Mouse (Mus musculus): ENCODE results near the gene Sv2a. TPM values are rescaled to one million over a fixed set of nuclear protein-coding genes. Genes with fewer than 3 reads are reported as not detected.
"Not testable (repeated sequence)": the region's sequence is repeated elsewhere in the genome, so short reads cannot be mapped to it uniquely, and the experiment has no call there.

Gene Sv2a
- polyA plus RNA-seq, 1 experiment = 6.2 TPM

GRCm38 (mm10) chr3:96170976-96171545 lies 9.9 kb upstream of the Sv2a start:
- WGBS = 55% methylated on average over 10 of the region's 10 CpGs
- H3K4me1 ChIP-seq (ENCODE audit: control insufficient read depth, insufficient read depth, low read length) = peaks cover 2% of the 10 kb centered on the region
- TF ChIP-seq CTCF (IDR thresholded peaks at IDR 0.05; ENCODE audit: control insufficient read depth, insufficient read depth, low read length) (no peak), POLR2A (IDR thresholded peaks at IDR 0.05; ENCODE audit: borderline replicate concordance, control insufficient read depth, low read depth, low read length) (no peak)
- no peak overlapping the region for H3K4me3 ChIP-seq (replicated peaks; ENCODE audit: control insufficient read depth, low read depth, low read length)
- H3K27ac ChIP-seq (ENCODE audit: control insufficient read depth, insufficient read depth, low read depth, low read length, poor library complexity) = no peak overlapping the region

- peak overlapping the region; percentile 80 for H3K4me3 ChIP-seq (replicated peaks; ENCODE audit: control insufficient read depth, low read depth, low read length)
- 17% methylated on average over 18 of the region's 18 CpGs for WGBS
- peak overlapping the region; percentile 97 for H3K27ac ChIP-seq (ENCODE audit: control insufficient read depth, insufficient read depth, low read depth, low read length, poor library complexity)
- no peak for TF ChIP-seq CTCF (IDR thresholded peaks at IDR 0.05; ENCODE audit: control insufficient read depth, insufficient read depth, low read length)
- no peak for TF ChIP-seq POLR2A (IDR thresholded peaks at IDR 0.05; ENCODE audit: borderline replicate concordance, control insufficient read depth, low read depth, low read length)
- H3K4me1 ChIP-seq (ENCODE audit: control insufficient read depth, insufficient read depth, low read length) = peaks cover 2% of the 10 kb centered on the region
Measured at GRCm38 (mm10) chr3:96171583-96172196, 9.3 kb upstream of the Sv2a start.

DNA sequence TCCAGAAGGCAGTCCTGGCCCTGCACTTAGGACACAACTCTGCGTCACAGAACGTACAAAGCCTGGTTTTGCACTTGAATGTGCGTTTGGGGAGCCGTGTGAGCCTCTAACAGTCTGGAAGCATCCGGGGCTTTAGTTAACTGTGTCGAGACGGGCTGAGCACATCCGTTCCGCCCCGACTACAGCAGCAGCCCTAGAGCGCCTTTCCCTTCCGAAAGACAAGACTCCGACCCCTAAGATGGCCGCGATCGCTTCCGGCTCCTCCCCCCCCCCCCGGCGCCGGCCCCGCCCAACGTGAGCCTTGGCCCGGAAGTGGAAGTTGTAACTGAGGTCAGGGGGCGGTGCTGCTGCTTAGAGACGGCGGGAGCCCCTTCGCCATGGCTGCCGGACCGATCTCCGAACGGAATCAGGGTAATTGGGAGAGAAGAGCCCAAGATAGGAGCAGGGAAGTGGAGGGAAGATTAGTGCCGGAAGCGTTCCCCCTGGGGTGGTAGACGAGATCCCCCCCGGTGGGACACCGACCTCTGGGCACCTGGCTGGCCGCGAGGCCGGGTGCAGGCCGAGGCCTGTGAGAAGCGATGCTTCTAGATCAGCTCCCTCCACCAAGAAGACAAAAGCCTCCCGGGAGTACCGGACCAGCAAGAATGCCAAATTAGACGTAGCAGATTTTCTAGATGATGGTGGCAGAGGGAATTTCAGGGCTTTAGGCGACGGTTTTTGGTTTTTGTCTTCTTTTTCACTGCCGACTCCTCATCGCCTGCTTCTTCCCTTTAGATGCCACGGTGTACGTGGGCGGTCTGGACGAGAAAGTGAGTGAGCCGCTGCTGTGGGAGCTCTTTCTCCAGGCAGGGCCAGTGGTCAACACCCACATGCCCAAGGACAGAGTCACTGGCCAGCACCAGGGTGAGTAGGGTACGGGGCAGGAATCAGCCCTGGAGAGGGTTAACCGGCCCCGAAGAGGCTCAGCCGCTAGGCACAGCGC lies 8.5 kb upstream of the Sv2a start, which contains the start of gene Sf3b4:
Gene Sf3b4 (plus strand): TSS at position 136 of the 982 bp plus-strand sequence.
- Histone ChIP-seq H3K4me3 (replicated peaks; ENCODE audit: control insufficient read depth, low read depth, low read length) (peak within 1 kb of the TSS; percentile 80), H3K4me1 (ENCODE audit: control insufficient read depth, insufficient read depth, low read length) (peaks cover 2% of the 10 kb centered on the region), H3K27ac (ENCODE audit: control insufficient read depth, insufficient read depth, low read depth, low read length, poor library complexity) (peak within 1 kb of the TSS; percentile 97)
- under 1% methylated on average over 58 of the region's 58 CpGs for WGBS
- TF ChIP-seq POLR2A (IDR thresholded peaks at IDR 0.05; ENCODE audit: borderline replicate concordance, control insufficient read depth, low read depth, low read length) (peak; percentile 95; the same call in 1 of the 2 replicates), CTCF (IDR thresholded peaks at IDR 0.05; ENCODE audit: control insufficient read depth, insufficient read depth, low read length) (no peak)

- H3K4me1 ChIP-seq (ENCODE audit: control insufficient read depth, insufficient read depth, low read length) = peaks cover 2% of the 10 kb centered on the region
- peak overlapping the region; percentile 69 for H3K4me3 ChIP-seq (replicated peaks; ENCODE audit: control insufficient read depth, low read depth, low read length)
- WGBS = 49% methylated on average over 7 of the region's 7 CpGs
- TF ChIP-seq POLR2A (IDR thresholded peaks at IDR 0.05; ENCODE audit: borderline replicate concordance, control insufficient read depth, low read depth, low read length) (no peak), CTCF (IDR thresholded peaks at IDR 0.05; ENCODE audit: control insufficient read depth, insufficient read depth, low read length) (no peak)
- H3K27ac ChIP-seq (ENCODE audit: control insufficient read depth, insufficient read depth, low read depth, low read length, poor library complexity) = no peak overlapping the region
Measured at GRCm38 (mm10) chr3:96173185-96173584, 7.8 kb upstream of the Sv2a start.

- not testable (repeated sequence) for H3K4me1 ChIP-seq (ENCODE audit: control insufficient read depth, insufficient read depth, low read length); H3K4me3 ChIP-seq (replicated peaks; ENCODE audit: control insufficient read depth, low read depth, low read length); H3K27ac ChIP-seq (ENCODE audit: control insufficient read depth, insufficient read depth, low read depth, low read length, poor library complexity)
- WGBS = 87% methylated on average over 4 of the region's 4 CpGs
Measured at GRCm38 (mm10) chr3:96174042-96174441, 6.9 kb upstream of the Sv2a start.

- Histone ChIP-seq H3K27ac (ENCODE audit: control insufficient read depth, insufficient read depth, low read depth, low read length, poor library complexity) (no peak overlapping the region), H3K4me3 (replicated peaks; ENCODE audit: control insufficient read depth, low read depth, low read length) (no peak overlapping the region), H3K4me1 (ENCODE audit: control insufficient read depth, insufficient read depth, low read length) (peaks cover 2% of the 10 kb centered on the region)
- no peak for TF ChIP-seq CTCF (IDR thresholded peaks at IDR 0.05; ENCODE audit: control insufficient read depth, insufficient read depth, low read length)
- no peak for TF ChIP-seq POLR2A (IDR thresholded peaks at IDR 0.05; ENCODE audit: borderline replicate concordance, control insufficient read depth, low read depth, low read length)
- WGBS = 94% methylated on average over 6 of the region's 6 CpGs
Measured at GRCm38 (mm10) chr3:96175251-96175650, 5.7 kb upstream of the Sv2a start.

DNA sequence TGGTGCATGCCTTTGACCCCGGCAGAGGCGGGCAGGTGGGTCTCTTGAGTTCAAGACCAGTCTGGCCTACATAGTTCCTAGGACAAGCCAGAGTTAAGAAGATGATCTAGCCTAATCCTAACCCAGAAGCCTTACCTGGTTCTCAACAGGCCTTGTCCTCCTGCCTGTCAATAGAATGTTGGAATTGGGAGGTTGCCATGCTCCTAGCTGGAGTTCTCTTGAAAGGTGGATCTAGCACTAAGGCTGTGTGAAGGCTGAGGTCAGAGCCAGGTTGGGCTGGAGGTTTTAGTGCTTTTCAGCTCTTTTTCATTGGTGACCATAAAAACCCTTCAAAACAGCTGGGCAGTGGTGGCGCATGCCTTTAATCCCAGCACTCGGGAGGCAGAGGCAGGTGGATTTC lies 2.5 kb upstream of the Sv2a start:
- no peak for TF ChIP-seq POLR2A (IDR thresholded peaks at IDR 0.05; ENCODE audit: borderline replicate concordance, control insufficient read depth, low read depth, low read length)
- TF ChIP-seq CTCF (IDR thresholded peaks at IDR 0.05; ENCODE audit: control insufficient read depth, insufficient read depth, low read length) = no peak
- WGBS = 90% methylated on average over 4 of the region's 4 CpGs
- Histone ChIP-seq H3K27ac (ENCODE audit: control insufficient read depth, insufficient read depth, low read depth, low read length, poor library complexity) (no peak overlapping the region), H3K4me3 (replicated peaks; ENCODE audit: control insufficient read depth, low read depth, low read length) (no peak overlapping the region), H3K4me1 (ENCODE audit: control insufficient read depth, insufficient read depth, low read length) (no peaks in the 10 kb centered on the region)

DNA sequence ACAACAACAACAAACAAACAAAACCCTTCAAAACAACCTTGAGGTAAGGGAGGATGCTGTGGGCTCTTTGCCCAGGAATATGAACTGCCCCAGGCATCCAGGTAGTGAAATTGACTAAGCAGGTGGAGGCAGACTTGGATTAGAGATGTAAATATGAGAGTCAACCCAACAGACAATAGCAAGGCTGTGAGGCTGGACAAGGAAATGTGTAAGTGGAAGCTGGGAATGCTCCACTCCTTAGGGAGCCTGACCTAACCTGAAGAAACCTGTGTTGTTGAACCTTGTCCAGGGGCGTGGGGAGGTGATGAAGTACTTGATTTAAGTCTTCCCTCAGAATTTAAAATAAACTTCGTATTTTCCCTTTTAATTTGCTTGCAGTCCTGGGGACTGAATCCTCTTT lies 2.0 kb upstream of the Sv2a start:
- 91% methylated on average over 2 of the region's 2 CpGs for WGBS
- no peaks in the 10 kb centered on the region for H3K4me1 ChIP-seq (ENCODE audit: control insufficient read depth, insufficient read depth, low read length)
- no peak overlapping the region for H3K4me3 ChIP-seq (replicated peaks; ENCODE audit: control insufficient read depth, low read depth, low read length)
- H3K27ac ChIP-seq (ENCODE audit: control insufficient read depth, insufficient read depth, low read depth, low read length, poor library complexity) = no peak overlapping the region
- no peak for TF ChIP-seq CTCF (IDR thresholded peaks at IDR 0.05; ENCODE audit: control insufficient read depth, insufficient read depth, low read length)
- TF ChIP-seq POLR2A (IDR thresholded peaks at IDR 0.05; ENCODE audit: borderline replicate concordance, control insufficient read depth, low read depth, low read length) = no peak

Data from bone marrow, adult 2 months (tissue).